Mouse (Mus musculus): ENCODE measurements around the gene Ccm2l.

GRCm38 (mm10) chr2:153058365-153058764 lies 7.4 kb upstream of the Ccm2l start:
- no peak for TF ChIP-seq CTCF (IDR thresholded peaks at IDR 0.05)
- TF ChIP-seq POLR2A (IDR thresholded peaks at IDR 0.05; ENCODE audit: insufficient read depth, low read depth, low read length): no peak

All from heart, adult 2 months (tissue).